Mouse (Mus musculus): ENCODE measurements around the gene Acd.

The Acd gene

DNA sequence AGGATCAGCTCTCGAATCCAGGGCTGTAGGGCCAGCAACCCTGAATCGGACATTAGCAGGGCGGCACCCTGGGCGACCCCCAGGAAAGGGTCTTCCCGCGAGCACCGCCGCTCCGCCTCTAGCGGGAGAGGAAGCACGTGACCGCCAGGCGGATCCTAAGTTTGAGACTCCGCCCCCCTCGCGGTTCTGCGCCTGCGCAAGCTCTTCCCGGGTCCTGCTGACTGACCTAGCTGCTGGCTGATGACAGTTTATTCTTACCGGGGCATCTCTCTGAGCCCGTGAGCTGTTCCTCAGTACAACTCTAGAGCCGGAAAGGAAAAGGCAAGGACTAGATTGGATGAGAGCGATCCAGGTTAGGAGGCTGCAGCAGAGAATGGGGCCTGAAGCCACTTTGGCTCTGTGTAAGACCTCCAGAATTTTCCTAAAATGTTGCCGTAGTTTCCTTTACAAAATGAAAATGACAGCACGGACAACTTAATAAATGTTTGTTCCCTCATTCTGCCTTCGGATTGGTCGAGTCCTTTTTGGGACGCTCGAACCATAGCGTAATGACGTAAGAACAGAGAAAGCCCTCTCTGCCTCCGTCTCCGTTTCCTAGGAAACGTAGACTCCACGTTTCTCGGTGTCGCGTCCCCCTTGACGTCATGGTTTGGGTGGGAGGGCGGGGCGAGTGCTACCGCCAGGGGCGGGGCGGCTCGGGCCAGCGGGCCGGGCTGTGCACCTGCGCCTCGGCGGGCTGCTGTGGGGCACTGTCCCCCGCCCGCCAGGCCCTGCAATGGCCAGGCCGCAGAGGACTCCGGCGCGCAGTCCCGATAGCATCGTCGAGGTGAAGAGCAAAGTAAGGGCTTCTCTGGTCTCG is at the start of gene Acd, which contains the start of gene Pard6a:
TSS of gene Acd (minus strand) at position 137 of the 859 bp plus-strand sequence.
TSS of gene Pard6a (plus strand) at position 183 of the 859 bp plus-strand sequence.
- DNase-seq (ENCODE audit: low spot score in 2 of 2) = peak; percentile 98

GRCm38 (mm10) chr8:105750606-105751005 is 49.7 kb upstream of the Acd start:
- DNase-seq (ENCODE audit: low spot score in 2 of 2) = peak in 1 of 2 experiments; percentile 40

DNA sequence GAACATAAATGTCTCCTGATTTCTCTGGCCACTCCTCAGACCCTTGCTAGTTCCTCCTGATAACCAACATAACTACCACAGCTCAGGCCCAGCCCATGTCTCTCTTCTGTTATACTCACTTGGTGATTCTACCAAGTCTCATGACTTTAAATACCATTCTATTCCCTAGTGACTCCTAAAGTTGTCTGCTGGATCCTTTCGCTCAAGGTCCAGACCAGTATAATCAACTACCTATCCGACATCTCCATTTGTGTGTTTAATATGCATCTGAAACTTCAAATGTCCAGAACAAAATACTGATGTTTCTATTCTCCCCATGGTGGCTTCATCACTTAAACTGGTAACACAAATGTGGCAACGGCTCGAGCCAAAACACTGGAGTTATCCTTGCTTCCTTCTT is 42.4 kb upstream of the Acd start:
- no peak for DNase-seq (ENCODE audit: low spot score in 2 of 2)

- no peak for DNase-seq (ENCODE audit: low spot score in 2 of 2)
Measured at GRCm38 (mm10) chr8:105739216-105739615, 38.3 kb upstream of the Acd start.

- DNase-seq (ENCODE audit: low spot score in 2 of 2) = no peak
Measured at GRCm38 (mm10) chr8:105732186-105732585, 31.3 kb upstream of the Acd start.

DNA sequence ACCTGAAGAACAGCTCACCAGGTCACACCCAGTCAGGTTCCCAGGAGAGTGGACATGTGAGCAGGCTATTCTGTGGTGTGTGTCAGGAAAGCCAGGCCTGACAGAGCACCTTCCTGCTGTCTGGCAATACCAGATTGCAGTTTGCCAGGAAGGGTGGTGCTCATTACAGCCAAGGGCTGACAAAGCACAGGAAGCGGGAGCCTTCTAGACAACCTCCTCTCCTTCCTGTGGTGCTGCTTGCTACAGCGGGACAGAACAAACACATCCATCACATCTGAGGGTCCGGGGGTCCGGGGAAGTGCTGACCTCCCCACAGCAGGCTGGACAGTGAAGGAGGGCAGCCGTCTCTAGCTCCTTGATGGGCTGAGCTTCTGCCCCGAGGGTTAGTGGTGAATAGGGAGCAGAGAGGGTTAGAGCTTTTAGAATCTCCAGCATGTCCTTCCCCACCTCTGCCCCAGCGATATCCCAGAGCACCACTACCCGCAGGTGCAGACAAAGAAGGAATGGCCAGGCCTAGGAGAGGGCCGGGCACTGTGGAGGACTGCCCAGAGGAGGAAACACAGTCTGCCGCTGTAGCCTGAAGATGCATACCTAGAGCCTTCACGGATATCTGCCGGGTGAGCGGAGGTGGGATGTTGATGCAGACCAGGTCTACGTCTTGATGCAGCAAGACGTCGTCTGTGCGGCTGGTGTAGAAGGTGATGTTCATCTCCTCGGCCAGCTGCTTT is 26.7 kb upstream of the Acd start:
- DNase-seq (ENCODE audit: low spot score in 2 of 2) = no peak

DNA sequence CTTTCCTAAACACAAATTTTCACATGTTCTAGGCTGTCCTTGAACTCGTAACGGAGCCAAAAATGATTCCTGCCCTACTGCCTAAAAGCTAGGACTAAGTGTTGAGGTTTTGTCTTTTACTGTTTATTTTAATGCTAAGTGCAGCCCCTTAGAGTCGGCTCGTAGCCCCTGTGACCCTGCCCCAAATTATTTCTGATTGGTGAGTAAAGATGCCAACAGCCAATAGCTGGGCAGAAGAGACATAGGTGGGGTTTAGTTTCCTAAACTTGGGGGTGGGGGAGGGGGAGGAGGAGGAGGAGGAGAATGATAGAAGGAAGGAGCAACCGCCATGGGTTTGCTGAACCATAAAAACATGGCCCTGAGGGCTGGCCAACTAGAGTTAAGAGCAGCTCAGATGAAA is 24.8 kb upstream of the Acd start:
- DNase-seq (ENCODE audit: low spot score in 2 of 2) = no peak

- no peak for DNase-seq (ENCODE audit: low spot score in 2 of 2)
Measured at GRCm38 (mm10) chr8:105722861-105723260, 22.0 kb upstream of the Acd start.

GRCm38 (mm10) chr8:105719637-105720036 is 18.7 kb upstream of the Acd start:
- DNase-seq (ENCODE audit: low spot score in 2 of 2) = no peak

GRCm38 (mm10) chr8:105716302-105716945 is 15.5 kb upstream of the Acd start:
- DNase-seq (ENCODE audit: low spot score in 2 of 2) = no peak

GRCm38 (mm10) chr8:105715042-105715441 is 14.1 kb upstream of the Acd start:
- no peak for DNase-seq (ENCODE audit: low spot score in 2 of 2)

- DNase-seq (ENCODE audit: low spot score in 2 of 2) = peak; percentile 88 to 95
Measured at GRCm38 (mm10) chr8:105714139-105714538, 13.2 kb upstream of the Acd start.

GRCm38 (mm10) chr8:105712286-105712685 is 11.4 kb upstream of the Acd start:
- no peak for DNase-seq (ENCODE audit: low spot score in 2 of 2)

- no peak for DNase-seq (ENCODE audit: low spot score in 2 of 2)
Measured at GRCm38 (mm10) chr8:105709317-105709716, 8.4 kb upstream of the Acd start.

DNA sequence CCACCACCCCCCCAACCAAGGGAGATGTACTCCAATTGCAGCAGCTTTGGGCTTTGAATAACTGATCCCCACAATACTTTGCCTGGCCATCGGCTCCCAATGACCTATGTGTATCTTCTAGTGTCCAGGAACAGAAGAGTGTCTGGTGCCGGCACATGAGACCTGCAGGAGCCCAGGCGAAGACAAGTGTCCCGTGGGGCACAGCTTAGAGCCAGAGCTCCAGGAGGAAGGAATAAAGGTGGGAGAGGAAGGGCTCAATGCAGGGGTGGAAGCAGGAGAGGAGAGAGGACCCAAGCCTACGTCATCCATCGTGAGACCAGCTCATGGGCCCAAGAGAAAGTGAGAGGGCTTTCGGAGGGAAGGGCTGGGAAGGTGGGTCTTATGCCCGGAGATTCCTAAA is 7.8 kb upstream of the Acd start:
- no peak for DNase-seq (ENCODE audit: low spot score in 2 of 2)

DNA sequence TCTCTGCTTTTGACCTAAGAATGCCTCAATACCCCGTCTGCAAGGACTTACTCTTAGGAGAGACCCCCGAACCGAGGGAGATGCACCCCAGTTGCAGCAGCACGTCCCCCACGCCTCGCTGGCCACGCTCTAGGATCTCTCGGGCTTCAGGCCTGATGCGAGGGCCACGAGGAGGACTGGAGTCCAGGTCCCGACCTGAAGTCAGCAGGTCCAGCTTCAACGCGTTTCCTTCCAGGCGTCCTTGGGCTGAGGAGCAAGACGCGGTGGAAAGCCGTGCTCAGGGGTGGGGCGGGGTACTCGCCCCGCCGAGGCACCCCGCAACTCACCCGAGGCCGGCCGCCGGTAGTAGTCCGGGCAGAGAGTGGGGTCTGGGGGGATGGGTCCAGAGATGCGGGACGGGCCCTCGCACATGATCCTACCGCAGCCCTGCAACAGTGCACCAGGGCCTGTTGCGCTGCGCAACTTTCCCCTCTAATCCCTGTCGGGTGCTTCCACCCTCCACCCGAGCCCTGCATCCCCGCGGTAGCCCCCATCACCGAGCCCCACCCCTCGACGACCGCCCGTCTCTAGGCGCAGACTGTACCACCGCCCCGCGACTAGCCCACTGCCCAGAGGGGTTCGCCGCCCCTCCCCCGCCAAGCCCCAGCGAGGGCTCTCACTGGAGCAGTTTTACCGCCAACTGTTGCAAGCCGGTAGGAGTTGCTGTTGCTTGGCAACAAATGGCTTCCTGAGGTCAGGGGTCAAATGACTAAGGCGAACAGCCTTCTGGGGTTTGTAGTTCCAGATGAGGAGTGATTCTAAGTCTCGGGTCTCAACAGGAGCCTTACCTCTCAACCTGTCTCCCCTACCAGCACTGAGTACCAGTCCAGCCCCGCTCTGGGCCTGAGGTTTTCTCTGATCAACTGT is 6.8 kb upstream of the Acd start, which contains the start of the genes 4933405L10Rik and Enkd1:
TSS of gene 4933405L10Rik (plus strand) at position 158 of the 906 bp plus-strand sequence.
TSS of gene Enkd1 (minus strand) at position 713 of the 906 bp plus-strand sequence.
- peak; percentile 74 to 86 for DNase-seq (ENCODE audit: low spot score in 2 of 2)

- DNase-seq (ENCODE audit: low spot score in 2 of 2) = peak in 1 of 2 experiments; percentile 14
Measured at GRCm38 (mm10) chr8:105706426-105706825, 5.5 kb upstream of the Acd start.

DNA sequence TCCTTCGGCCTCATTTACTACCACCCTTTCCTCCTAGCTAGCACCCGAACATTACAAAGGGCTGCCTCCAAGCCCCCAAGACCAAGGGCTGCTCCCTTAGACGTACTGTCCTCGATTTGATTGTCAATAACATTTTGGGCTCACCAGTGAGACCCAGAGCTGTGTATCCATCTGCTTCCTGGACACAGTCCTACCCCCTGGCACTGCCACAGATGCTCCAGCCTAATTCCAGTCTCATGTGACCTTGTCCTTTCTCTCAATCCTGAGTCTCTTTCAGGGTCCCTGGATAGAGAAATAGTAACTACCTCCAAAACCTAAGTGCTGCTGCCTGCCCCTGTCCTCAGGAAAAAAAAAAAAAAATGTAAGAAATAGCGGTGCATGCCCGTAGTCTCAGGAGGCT is 4.1 kb upstream of the Acd start:
- DNase-seq (ENCODE audit: low spot score in 2 of 2) = no peak

DNA sequence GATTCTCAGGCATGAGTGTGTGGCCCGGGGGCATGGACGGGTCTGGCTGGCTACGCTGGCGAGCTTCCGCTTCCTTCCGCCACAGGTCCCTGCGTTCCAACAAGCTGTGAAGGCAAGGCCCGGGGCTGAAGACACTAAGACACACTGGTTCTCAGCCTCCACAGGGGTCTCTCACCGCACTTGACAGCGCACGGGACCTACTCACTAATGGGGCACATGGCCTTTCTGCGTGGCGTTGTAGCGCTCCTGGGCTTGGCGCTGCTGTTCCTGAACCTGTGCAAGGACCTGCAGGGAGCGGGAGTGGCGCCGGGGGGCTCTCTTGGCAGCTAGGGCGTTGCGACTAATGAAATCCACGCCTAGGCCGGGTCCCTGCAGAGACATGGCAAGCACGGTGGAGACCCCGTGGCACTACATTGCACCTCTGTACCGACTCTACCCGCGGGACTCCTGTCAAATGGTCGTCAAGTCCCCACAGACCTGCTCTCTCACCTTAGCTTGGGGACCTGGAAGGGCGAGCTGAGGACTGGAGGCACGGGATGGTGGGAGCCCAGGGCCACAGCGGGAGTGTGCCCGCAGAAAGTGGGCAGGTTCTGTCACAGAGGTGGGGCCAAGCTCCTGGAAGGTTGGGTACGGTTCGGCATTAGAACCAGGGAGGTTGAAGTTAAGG is 3.4 kb upstream of the Acd start:
- peak in 1 of 2 experiments; percentile 17 for DNase-seq (ENCODE audit: low spot score in 2 of 2)

DNA sequence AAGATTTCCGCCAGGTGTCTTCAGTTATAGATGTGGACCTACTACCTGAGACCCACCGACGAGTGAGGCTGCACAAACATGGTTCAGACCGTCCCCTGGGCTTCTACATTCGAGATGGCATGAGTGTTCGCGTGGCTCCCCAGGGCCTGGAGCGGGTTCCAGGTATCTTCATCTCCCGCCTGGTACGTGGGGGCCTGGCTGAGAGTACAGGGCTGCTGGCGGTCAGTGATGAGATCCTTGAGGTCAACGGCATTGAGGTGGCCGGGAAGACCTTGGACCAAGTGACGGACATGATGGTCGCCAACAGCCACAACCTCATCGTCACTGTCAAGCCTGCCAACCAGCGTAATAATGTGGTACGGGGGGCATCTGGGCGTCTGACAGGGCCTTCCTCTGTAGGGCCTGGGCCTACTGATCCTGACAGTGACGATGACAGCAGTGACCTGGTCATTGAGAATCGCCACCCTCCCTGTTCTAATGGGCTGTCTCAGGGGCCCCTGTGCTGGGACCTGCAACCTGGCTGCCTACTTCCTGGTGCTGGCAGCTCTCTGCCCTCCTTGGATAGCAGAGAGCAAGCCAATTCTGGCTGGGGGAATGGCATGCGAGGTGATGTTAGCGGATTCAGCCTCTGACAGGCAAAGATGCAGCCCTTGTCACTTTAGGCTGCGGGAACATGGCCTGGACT is 2.0 kb upstream of the Acd start:
- peak in 1 of 2 experiments; percentile 17 for DNase-seq (ENCODE audit: low spot score in 2 of 2)
